Mouse (Mus musculus): ENCODE measurements around the gene Rasgrf1.

Rasgrf1 gene

GRCm38 (mm10) chr9:89968836-89969450 is 59.2 kb downstream of the Rasgrf1 start:
- DNase-seq (ENCODE audit: low spot score in 2 of 2) = peak in 1 of 2 experiments; percentile 16

- DNase-seq (ENCODE audit: low spot score in 2 of 2) = peak in 1 of 2 experiments; percentile 13
Measured at GRCm38 (mm10) chr9:89970271-89970670, 60.6 kb downstream of the Rasgrf1 start.

- DNase-seq (ENCODE audit: low spot score in 2 of 2) = no peak
Measured at GRCm38 (mm10) chr9:89970886-89971486, 61.3 kb downstream of the Rasgrf1 start.

GRCm38 (mm10) chr9:89972321-89972720 is 62.6 kb downstream of the Rasgrf1 start:
- peak in 1 of 2 experiments; percentile 11 for DNase-seq (ENCODE audit: low spot score in 2 of 2)

GRCm38 (mm10) chr9:89973856-89974255 is 64.1 kb downstream of the Rasgrf1 start:
- DNase-seq (ENCODE audit: low spot score in 2 of 2) = no peak

- peak; percentile 17 to 65 for DNase-seq (ENCODE audit: low spot score in 2 of 2)
Measured at GRCm38 (mm10) chr9:89974463-89974931, 64.8 kb downstream of the Rasgrf1 start.

GRCm38 (mm10) chr9:89976366-89976940 is 66.7 kb downstream of the Rasgrf1 start:
- peak in 1 of 2 experiments; percentile 17 for DNase-seq (ENCODE audit: low spot score in 2 of 2)

- DNase-seq (ENCODE audit: low spot score in 2 of 2) = peak in 1 of 2 experiments; percentile 8
Measured at GRCm38 (mm10) chr9:89979248-89979647, 69.5 kb downstream of the Rasgrf1 start.

- peak in 1 of 2 experiments; percentile 4 for DNase-seq (ENCODE audit: low spot score in 2 of 2)
Measured at GRCm38 (mm10) chr9:89982256-89982655, 72.5 kb downstream of the Rasgrf1 start.

GRCm38 (mm10) chr9:89988053-89988452 is 78.3 kb downstream of the Rasgrf1 start:
- no peak for DNase-seq (ENCODE audit: low spot score in 2 of 2)

- no peak for DNase-seq (ENCODE audit: low spot score in 2 of 2)
Measured at GRCm38 (mm10) chr9:89988811-89989528, 79.3 kb downstream of the Rasgrf1 start.

- DNase-seq (ENCODE audit: low spot score in 2 of 2) = no peak
Measured at GRCm38 (mm10) chr9:90006432-90006831, 96.7 kb downstream of the Rasgrf1 start.

GRCm38 (mm10) chr9:90007094-90007493 is 97.4 kb downstream of the Rasgrf1 start:
- DNase-seq (ENCODE audit: low spot score in 2 of 2) = no peak

GRCm38 (mm10) chr9:90008138-90008537 is 98.4 kb downstream of the Rasgrf1 start:
- DNase-seq (ENCODE audit: low spot score in 2 of 2) = no peak

- DNase-seq (ENCODE audit: low spot score in 2 of 2) = no peak
Measured at GRCm38 (mm10) chr9:90011849-90012248, 102.1 kb downstream of the Rasgrf1 start.

GRCm38 (mm10) chr9:90014649-90015048 is 104.9 kb downstream of the Rasgrf1 start:
- no peak for DNase-seq (ENCODE audit: low spot score in 2 of 2)

GRCm38 (mm10) chr9:90016204-90016603 is 106.5 kb downstream of the Rasgrf1 start:
- no peak for DNase-seq (ENCODE audit: low spot score in 2 of 2)

- no peak for DNase-seq (ENCODE audit: low spot score in 2 of 2)
Measured at GRCm38 (mm10) chr9:90020866-90021265, 111.2 kb downstream of the Rasgrf1 start.

- DNase-seq (ENCODE audit: low spot score in 2 of 2) = no peak
Measured at GRCm38 (mm10) chr9:90021442-90021841, 111.7 kb downstream of the Rasgrf1 start.

- DNase-seq (ENCODE audit: low spot score in 2 of 2) = no peak
Measured at GRCm38 (mm10) chr9:90027709-90028108, 118.0 kb downstream of the Rasgrf1 start.

- no peak for DNase-seq (ENCODE audit: low spot score in 2 of 2)
Measured at GRCm38 (mm10) chr9:90033922-90034321, 124.2 kb downstream of the Rasgrf1 start.

- no peak for DNase-seq (ENCODE audit: low spot score in 2 of 2)
Measured at GRCm38 (mm10) chr9:90035168-90035567, 125.5 kb downstream of the Rasgrf1 start.

All from cerebellum, postnatal 4 days (tissue).